Mouse (Mus musculus): Measurements from ENCODE around the gene Zfp882. TPM values are rescaled to one million over a fixed set of nuclear protein-coding genes. Genes with fewer than 3 reads are reported as not detected.

Gene Zfp882
- 0.11 and 0.16 TPM in 2 replicates for polyA plus RNA-seq (2012)

DNA sequence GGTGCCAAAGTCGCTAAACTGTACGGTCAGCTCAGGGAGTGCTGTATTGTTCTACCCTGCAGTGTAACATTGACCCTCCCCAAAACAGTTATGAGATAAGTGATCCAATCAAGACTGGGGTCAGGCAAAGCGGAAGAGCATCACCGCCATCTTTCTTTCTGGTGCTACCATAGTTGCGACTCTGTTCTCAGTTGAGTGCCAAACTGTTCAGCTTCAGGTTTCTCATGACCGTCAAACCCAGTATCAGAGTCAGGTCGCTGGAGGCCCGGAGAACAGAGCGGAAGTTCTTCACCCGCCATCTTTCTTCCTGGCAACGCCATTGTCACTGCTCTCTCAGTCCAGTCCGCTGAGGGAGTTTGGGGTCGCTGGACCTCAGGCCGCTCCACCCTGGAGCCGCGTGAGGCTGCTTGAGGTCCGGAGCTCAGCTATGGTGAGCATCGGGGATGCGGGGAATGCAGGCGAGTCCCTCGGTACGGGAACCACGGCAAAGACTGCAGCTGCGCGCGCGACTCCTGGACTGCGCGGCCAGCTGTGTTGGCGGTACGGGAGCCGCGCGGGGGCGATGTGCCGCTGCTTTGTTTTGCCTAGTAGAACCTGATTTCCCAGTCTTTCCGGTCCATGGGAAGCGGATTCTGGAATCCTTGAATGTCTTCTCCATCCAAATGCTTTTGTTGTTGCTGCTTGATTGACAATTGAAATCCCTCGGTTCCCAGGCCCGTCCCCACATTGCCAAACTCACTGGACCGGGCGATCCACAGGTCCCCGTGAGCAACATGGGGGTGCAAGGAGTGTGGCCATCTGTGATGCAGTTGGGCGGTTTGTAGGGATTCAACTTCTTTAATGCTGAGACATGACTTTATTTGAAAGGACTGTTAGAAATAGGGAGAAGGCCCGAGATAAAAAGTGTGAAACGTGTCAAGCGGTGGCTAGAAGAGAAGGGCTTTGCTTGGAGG is at the start of gene Zfp882, which contains the start of gene Zfp617:
TSS of gene Zfp882 (plus strand) at position 300 of the 953 bp plus-strand sequence.
TSS of gene Zfp617 (plus strand) at position 327 of the 953 bp plus-strand sequence.

DNA sequence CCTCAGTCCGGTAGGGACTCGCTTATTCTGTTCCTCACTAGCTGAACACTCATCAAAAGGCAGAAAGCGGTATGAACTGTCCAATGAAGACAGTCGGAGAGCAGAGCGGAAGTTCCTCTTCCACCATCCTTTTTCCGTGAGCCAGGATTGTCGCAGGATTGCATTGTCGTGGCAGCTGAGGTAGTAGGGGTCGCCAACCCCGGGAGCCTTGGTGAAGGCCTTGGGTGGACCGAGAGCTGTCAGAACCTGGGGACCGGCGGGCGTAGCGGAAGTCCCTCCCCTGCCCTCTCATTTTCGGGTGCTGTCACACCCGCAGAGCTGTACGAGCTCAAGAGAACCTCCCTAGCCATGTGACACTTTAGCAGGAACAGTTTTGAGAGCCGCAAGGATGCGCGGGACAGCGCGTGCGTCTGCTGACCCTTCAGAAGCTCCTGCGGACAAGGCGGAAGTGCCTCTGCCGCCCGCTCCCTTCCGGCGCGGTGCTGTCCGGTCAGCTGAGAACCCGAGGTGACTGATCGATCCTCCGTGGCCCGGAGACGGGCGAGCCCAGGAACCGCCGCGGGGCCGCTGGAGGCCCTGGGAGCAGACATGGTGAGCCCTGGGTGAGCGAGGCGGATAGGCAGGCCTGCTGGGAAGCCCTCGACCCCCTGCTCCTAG is 26.7 kb upstream of the Zfp882 start, which contains the start of gene Zfp709:
TSS of gene Zfp709 (plus strand) at position 402 of the 657 bp plus-strand sequence.

DNA sequence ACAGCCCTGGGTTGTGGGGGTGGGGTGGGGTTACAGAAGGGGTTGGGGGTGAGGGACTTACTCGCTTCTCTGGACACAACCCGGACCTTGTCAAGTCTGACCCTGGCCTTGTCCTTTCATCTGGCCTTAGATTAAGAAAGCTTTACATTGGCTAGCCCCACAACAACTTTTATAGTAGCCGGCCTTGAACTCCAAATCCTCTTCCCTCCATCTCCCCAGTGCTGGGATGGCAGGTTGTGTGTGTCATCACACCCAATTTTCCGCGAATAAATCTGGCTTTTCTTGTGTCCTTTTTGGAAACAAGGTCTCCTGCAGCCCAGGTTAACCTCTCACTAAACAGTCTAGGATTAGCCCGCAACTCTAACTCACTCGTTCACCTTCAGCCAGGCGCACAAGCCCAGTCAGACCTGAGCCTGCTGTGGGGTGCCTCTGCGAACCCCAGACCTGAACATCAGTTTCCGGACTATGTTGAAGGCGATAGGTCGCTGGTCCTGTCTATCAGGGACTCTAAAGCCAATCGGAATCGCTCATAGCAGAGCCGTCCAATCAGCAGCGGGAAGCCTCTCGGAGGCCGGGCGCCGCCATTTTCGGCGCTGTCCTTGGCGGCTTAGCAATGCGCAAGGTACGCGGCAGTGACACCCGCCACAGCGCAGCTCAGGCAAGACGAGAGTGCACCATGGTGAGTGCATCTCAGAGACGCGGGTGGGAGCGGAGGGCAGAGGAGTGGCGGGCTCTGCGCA is 42.2 kb downstream of the Zfp882 start, which contains the start of gene Zfp961:
TSS of gene Zfp961 (plus strand) at position 557 of the 740 bp plus-strand sequence.

Other genes with a start within 250 kb of the Zfp882 start
- gene Unc13a, start 236.9 kb upstream of the Zfp882 start, polyA plus RNA-seq (2012): 0.64 and 1.7 TPM in 2 replicates
- 93.6 and 114 TPM in 2 replicates for gene Jak3, start 232.3 kb upstream of the Zfp882 start, polyA plus RNA-seq (2012)
- gene Insl3, start 219.4 kb upstream of the Zfp882 start, polyA plus RNA-seq (2012): 49.6 and 68.7 TPM in 2 replicates
- 0.76 and 1.4 TPM in 2 replicates for gene B3gnt3, start 206.8 kb upstream of the Zfp882 start, polyA plus RNA-seq (2012)
- 421 and 422 TPM in 2 replicates for gene Fcho1, start 182.9 kb upstream of the Zfp882 start, polyA plus RNA-seq (2012)
- 0.29 and 0.89 TPM in 2 replicates for gene Zfp709, start 26.6 kb upstream of the Zfp882 start, polyA plus RNA-seq (2012)
- 0.65 and 1.5 TPM in 2 replicates for gene Zfp617, start within 50 bp of the Zfp882 start, polyA plus RNA-seq (2012)
- gene Zfp961, start 42.4 kb downstream of the Zfp882 start, polyA plus RNA-seq (2012): 0.40 and 0.98 TPM in 2 replicates
- gene Cyp4f18, start 101.0 kb downstream of the Zfp882 start, polyA plus RNA-seq (2012): 7.4 and 26.9 TPM in 2 replicates
- not detected in 2 replicates for gene Olfr372, start 132.6 kb downstream of the Zfp882 start, polyA plus RNA-seq (2012)
- not detected in 2 replicates for gene Olfr373, start 174.6 kb downstream of the Zfp882 start, polyA plus RNA-seq (2012)
- not detected in 2 replicates for gene Olfr374, start 198.4 kb downstream of the Zfp882 start, polyA plus RNA-seq (2012)
- 47.3 and 53.0 TPM in 2 replicates for gene Tpm4, start 226.4 kb downstream of the Zfp882 start, polyA plus RNA-seq (2012)